Mouse (Mus musculus): ENCODE measurements around the gene Fam71e1.

Gene Fam71e1

GRCm38 (mm10) chr7:44497361-44498055 is 1.1 kb downstream of the Fam71e1 start:
- in situ Hi-C loops (cut with MboI, MseI): no loop called here

DNA sequence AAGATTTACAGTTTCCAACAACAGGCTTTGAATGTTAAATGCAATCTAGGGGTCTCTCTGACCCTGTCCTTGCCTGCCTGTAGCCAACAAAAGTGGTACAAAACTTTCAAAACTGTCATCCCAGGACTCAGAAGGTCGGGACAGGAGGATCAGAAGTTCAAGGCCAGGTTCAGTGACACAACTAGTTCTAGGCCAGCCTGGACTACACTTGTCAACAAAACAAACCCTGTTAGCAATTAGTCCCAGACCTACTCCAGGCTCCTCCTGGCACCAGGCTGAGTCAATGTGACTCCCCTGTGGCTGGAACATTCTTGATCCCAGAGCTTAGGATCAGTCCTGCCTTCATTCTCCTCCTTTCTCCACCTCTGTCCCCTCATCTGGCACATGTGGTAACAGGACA is 2.5 kb downstream of the Fam71e1 start:
- in situ Hi-C loops (cut with MboI, MseI): no loop called here

DNA sequence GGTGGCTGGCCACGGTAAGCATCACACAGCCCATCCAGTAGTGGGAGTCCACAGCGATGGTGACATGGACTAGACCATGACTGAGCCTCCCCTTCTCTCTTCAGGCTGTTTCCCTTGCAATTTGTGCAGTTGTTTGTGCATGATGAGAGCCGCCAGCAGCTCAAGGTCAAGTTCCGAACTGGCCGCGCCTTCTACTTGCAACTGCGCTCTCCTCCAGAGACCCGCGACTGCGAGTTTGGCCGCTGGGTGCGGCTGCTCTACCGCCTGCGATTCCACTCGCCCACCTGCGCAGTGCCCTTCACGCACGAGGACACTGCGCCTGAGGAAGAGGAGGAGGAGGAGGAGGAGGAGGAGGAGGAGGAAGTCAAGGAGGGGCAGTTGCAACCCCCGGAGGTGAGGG is 3.7 kb downstream of the Fam71e1 start:
- in situ Hi-C loops (cut with MboI, MseI): no loop called here

- in situ Hi-C loops (cut with MboI, MseI): no loop called here
Observed at GRCm38 (mm10) chr7:44501563-44502115, 5.3 kb downstream of the Fam71e1 start.

- in situ Hi-C loops (cut with MboI, MseI): no loop called here
Observed at GRCm38 (mm10) chr7:44507491-44507890, 11.1 kb downstream of the Fam71e1 start.

- in situ Hi-C loops (cut with MboI, MseI): no loop called here
Observed at GRCm38 (mm10) chr7:44519240-44519913, 23.0 kb downstream of the Fam71e1 start.

- in situ Hi-C loops (cut with MboI, MseI): no loop called here
Observed at GRCm38 (mm10) chr7:44520990-44521389, 24.6 kb downstream of the Fam71e1 start.

DNA sequence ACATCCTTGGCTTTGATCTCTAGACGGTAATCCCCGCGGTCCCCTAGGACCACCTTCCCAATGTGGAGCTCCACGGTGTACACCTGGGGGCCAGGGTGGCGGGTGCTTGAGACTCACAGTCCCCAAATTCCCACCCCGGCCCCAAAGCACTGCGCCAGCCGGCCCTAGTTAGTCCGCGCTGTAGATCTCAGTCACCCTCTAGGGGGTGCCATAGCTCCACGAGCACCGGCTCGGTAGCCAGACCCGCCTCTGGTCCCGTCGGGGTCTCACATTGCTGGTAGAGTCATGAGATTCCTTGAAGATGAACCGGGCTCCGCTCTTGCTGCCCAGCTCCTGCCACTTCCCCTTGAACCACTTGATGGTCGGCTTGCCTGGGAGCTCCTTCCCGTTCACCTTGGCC is 25.3 kb downstream of the Fam71e1 start:
- in situ Hi-C loops (cut with MboI, MseI): no loop called here

DNA sequence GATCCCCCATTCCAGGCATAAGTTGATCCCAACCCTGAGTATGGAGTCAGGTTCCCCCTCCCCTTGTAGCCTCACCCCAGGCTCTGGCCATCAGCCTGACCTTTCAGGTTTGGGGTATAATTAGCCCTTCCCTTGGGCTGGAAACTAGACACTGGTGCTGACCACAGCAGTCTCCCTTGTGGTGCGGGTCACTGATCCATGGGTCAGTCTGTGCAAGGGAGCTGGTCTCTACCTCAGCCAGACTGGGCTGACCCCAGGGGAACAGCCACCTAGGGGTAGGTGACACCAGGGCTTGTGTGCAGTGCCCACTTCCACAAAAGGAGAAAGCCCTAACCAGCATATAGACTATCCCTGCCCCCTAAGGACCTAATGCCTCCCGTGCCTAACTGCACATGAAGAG is 26.7 kb downstream of the Fam71e1 start:
- in situ Hi-C loops (cut with MboI, MseI): no loop called here

DNA sequence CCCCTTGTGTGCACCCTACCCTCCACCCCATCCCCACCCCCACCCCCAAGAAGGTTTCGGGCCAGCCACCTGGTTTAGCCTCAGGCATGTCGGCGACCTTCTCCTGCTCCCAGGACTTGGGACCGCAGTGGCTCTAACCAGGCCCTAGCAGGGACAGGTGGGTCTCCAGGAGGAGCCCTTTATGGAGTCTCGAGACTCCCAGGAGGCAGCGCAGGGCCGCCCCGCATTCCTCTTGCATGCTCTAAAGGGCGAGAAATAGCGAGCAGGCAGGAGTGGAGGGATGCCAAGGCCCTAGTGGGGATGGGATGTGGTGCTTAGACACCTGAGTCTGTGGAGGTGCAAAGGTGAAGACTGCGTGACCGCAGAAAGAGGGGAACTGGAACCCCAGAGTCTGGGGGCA is 28.1 kb downstream of the Fam71e1 start, which contains the start of gene Mybpc2:
Gene Mybpc2 (minus strand): TSS at position 155 of the 400 bp plus-strand sequence.
- in situ Hi-C loops (cut with MboI, MseI): no loop called here

DNA sequence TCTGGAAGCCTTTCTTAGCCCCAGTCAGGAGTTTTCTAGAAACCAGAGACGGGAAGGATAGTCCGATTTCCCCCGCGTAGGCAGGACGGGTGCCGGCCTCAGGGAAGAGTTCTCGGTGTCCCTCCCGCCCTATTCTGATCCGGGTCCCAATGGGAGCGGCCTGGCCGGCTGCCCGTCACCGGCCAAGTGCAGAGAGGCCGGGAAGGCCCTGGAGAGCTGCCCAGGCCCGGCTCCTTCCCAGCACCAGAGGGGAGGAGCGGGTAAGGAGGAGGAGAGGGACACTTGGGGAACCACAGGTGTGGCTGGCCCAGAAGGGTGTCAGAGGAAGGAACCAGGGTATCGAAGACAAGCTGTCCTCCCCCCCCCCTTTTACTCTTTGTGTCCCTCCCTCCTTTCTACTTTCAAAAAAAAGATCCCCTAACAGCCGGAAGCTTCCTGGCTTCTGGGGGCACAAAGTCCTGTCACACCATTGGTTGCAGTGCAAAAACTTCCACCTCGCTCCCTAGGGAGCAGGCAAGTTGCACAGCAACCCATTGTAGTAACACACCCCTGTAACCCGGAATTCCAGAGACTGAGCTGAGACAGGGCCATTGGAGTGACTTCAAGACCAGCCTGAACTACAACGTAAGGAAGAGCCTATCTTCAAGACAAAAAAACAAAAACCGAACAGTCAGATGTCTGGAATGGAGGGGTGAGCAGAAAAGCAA is 28.9 kb downstream of the Fam71e1 start:
- in situ Hi-C loops (cut with MboI, MseI): no loop called here

DNA sequence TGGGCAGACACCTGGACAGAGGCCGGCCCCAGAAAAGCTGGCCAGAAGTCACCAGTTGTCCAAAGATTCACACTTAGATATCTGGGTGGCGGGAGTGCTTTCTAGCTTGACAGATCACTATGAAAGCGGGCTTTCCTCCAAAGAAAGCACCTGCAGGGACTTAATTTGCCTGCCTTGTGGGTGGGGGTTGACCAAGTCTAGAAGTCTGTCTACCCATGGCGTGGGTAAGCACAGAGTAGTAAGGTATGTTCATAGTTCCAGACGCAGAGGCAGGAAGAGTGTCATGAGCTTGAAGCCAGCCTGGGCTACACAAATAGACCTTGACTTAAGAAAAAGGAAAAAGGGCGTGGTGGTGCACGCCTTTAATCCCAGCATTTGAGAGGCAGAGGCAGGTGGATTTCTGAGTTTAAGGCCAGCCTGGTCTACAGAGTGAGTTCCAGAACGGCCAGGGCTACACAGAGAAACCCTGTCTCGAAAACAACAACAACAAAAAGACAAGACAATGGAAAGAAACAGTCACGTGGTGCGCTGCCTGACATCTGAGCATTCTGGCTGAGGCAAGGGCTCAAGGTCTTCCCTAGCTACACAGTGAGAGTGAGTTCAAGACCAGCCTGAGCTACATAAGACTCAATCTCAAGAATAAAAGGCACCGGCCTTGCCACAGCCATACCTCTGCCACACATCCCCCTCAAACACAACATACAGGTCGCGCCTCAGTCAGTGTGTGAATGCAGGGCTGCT is 30.2 kb downstream of the Fam71e1 start:
- in situ Hi-C loops (cut with MboI, MseI): no loop called here

DNA sequence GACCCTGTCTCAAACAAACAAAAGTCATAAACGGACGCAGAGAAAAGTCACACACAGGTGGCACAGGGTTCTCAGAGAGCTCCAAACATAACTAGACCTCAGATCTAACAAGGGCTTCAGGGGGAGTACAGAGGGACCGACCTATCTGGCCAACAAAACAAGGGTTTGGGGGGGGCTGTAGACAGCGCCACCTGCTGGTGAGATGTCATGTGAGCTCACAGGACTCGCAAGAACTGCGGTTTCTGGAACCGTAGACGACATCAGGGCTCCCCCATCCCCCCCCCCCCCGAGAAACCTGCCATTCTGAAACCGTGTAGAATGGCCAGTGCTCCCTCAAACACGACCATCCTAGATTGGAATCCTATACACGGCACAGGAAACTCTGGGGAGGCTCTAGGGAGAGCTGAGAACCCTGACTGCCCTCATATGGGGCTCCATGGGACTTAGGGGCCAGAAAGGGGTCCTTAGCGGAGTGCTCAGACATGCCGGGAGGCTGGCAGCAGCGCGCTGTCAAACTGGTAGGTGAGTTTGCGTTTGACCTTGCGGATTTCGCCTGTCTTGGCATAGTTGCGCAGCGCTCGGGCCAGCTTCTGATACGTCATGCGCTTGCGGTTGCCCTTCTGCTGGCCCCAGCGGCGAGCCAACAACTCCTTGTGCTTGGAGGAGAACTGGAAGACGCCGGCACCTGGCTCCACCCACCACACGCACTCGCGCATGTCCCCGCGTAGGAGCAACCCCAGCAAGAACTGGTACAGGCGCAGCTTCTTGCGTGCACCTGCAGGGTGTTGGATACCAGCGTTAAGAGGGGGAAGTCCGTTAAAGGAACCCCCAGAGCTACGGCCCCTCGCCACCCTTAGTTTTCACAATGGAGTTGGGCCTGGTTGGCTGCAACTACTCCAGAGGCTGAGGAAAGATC is 31.4 kb downstream of the Fam71e1 start:
- in situ Hi-C loops (cut with MboI, MseI): no loop called here

DNA sequence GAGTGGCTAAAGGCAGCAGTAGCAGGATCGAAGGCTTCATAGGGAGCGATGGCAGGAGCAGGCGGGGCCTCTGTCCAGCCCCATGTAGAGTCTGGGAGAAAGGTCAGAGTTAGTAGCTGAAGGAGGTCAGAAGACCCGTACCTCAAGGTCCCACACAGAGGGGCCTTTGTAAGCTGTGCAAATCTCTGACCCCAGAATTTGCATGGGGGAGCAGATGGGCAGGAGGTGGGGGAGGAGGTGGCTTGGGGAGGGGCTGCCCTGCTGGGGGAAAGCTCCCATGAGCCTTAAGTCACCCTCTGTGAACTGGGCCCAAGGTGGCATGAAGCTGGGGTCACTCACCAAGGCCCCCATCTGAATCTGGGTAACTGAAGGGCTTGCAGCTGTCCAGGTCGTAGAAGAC is 33.1 kb downstream of the Fam71e1 start:
- in situ Hi-C loops (cut with MboI, MseI): no loop called here

DNA sequence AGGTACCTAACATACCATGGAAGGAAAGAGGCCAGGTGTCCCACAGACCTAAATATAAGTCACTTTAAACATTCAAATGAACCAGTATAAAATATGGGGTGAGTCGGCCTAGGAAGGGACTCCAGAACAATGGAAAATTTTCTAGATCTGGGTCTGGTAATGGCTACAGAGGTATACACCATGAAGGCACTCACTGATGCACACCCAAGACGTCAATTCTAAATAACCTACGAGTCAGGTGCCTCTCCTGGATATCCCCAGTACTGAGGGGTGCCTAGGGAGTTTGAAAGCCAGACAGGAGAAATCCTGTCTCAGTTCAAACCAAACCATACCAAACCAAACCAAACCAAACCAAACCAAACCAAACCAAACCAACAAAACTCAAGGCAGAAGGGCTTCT is 34.1 kb downstream of the Fam71e1 start:
- in situ Hi-C loops (cut with MboI, MseI): no loop called here

GRCm38 (mm10) chr7:44531207-44531606 is 34.8 kb downstream of the Fam71e1 start:
- in situ Hi-C loops (cut with MboI, MseI): no loop called here

GRCm38 (mm10) chr7:44531946-44532732 is 35.8 kb downstream of the Fam71e1 start, which contains the start of gene Spib:
Gene Spib, minus strand, starts transcription at chr7:44532071.
- in situ Hi-C loops (cut with MboI, MseI): no loop called here

DNA sequence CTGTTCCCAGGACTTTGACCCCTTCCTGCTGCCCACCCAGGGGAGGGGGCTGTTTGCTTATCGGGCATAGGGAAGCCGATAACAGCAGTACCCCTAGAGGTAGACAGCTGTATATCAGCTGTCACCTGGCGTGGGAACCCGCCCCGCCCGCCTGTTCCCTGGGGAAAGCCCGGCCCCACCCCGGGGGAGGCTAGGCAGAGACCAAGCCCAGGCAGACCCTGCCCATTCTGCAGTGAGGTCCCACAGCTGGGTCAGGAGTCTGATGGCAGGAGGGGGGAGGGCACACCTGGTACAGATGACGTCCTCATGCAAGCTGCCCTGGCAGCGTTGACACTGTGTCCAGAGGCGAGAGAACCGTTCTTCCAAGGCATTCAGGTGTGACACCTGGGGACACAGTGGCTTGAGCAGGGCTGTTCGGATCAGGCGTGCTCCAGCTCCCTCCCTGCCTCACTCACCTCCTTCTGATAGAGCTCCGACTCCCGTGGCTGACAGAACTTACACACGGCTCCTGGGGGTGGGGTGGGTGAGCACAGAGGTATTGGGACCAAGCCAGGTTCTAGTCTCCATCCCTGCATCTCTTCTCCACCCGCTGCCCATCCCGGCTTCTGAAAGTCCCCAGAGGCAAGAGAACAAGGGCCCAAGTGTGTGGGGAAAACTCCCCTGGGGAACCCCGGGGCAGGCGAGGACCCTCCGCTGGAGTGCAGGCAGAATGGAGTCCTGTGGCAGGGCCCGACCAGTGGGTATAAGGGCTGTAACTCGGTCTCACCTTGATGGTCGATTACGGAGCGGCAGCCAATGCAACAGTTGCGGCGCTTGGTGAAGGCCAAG is 36.8 kb downstream of the Fam71e1 start:
- in situ Hi-C loops (cut with MboI, MseI): no loop called here

DNA sequence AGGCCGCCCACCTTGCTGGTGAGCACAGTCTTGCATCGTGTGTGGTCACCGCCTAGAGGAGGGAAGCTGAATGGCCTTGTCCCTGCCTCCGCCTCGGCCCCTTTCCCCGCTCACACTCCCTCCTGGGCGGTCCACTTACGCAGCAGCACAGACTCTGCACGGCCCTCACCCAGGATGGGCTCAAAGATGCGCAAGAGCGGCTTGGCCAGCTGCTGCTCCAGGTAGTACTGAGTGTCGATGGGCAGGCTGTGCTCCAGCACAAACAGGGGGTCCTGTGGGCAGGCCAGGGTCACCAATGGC is 37.3 kb downstream of the Fam71e1 start:
- in situ Hi-C loops (cut with MboI, MseI): no loop called here

Data from regulatory T cell (primary cell).